Mouse (Mus musculus): Measurements from ENCODE around the gene Syn3. TPM values are rescaled to one million over a fixed set of nuclear protein-coding genes. Genes with fewer than 3 reads are reported as not detected.

Gene Syn3
- total RNA-seq, 1 experiment: 1.5 TPM

DNA sequence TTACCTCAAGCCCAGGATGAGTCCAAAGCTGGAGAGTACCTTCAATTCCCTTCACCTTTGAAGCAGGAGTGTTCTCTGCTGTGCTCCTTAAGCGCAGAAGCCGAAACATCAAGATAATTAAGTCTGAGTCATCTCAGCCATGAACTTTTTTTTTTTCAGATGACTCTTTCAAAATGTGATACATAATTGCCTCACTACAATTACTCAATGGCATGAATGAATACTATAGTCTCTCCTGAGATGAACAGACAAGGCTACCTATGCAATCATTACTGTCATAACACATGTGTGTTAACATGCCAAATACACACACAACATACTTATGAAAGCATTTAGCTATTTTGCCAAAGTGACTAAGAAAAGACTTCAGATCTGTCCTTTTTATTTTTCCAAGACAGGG lies 486.9 kb downstream of the Syn3 start, which contains the start of gene Bpifc:
Gene Bpifc (minus strand): TSS at position 115 of the 400 bp plus-strand sequence.
- Histone ChIP-seq H3K9ac (ENCODE audit: insufficient read depth, low read depth, low read length, poor library complexity, severe bottlenecking) (no peak within 1 kb of the TSS), H3K9me3 (ENCODE audit: control insufficient read depth, insufficient read depth, low read depth, low read length) (no peaks in the 10 kb centered on the region), H3K27ac (ENCODE audit: insufficient read depth, low read depth, low read length, poor library complexity, severe bottlenecking) (no peak within 1 kb of the TSS), H3K36me3 (ENCODE audit: control insufficient read depth, insufficient read depth, low read length, poor library complexity, severe bottlenecking) (no peaks in the 10 kb centered on the region), H3K4me3 (ENCODE audit: insufficient read depth in 1 of 2, low read depth in 1 of 2, low read length in 2 of 2, poor library complexity in 1 of 2, severe bottlenecking in 1 of 2) (no peak within 1 kb of the TSS), H3K4me1 (ENCODE audit: control insufficient read depth in 2 of 2, insufficient read depth in 2 of 2, low read length in 2 of 2, poor library complexity in 1 of 2) (no peaks in the 10 kb centered on the region; a peak in 1 of 4 replicates)
- DNase-seq (ENCODE audit: low read depth, low spot score): no peak
- TF ChIP-seq CHD2 (IDR thresholded peaks at IDR 0.05; ENCODE audit: low read depth, low read length) (no peak), ZNF384 (IDR thresholded peaks at IDR 0.05; ENCODE audit: low read depth, low read length) (no peak), HCFC1 (IDR thresholded peaks at IDR 0.05; ENCODE audit: borderline replicate concordance, insufficient read depth, low read length) (no peak), ZC3H11A (IDR thresholded peaks at IDR 0.05; ENCODE audit: borderline replicate concordance, low read depth, low read length) (no peak), MAFK (IDR thresholded peaks at IDR 0.05; ENCODE audit: insufficient read depth, low read depth, low read length) (no peak)
- in situ Hi-C loops (cut with MboI; ENCODE audit: low sequenced_read_pairs in 2 of 2, unreplicated experiment in 2 of 2): no loop called here

DNA sequence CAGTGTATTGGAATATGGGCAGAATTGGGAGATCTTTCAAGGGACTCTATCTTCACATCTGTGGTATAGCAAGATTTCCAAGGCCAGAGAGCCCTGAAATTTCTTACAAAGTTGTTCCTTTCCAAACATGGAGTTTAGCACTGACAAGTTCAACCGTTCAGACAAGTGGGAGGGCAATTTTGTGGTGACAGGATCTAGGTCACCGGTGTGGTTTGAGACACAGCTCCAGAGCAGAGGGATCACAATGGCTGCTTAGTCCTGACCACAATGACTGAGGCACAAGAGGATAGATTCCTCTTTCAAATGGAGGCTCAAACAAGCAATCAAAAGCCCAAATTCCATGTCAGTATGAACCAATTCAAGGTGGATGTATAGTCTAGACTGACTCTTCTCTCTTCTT lies 487.5 kb downstream of the Syn3 start:
- TF ChIP-seq ZNF384 (IDR thresholded peaks at IDR 0.05; ENCODE audit: low read depth, low read length) (no peak), HCFC1 (IDR thresholded peaks at IDR 0.05; ENCODE audit: borderline replicate concordance, insufficient read depth, low read length) (no peak), CHD2 (IDR thresholded peaks at IDR 0.05; ENCODE audit: low read depth, low read length) (no peak), ZC3H11A (IDR thresholded peaks at IDR 0.05; ENCODE audit: borderline replicate concordance, low read depth, low read length) (no peak), MAFK (IDR thresholded peaks at IDR 0.05; ENCODE audit: insufficient read depth, low read depth, low read length) (no peak)
- no peak for DNase-seq (ENCODE audit: low read depth, low spot score)
- Histone ChIP-seq H3K36me3 (ENCODE audit: control insufficient read depth, insufficient read depth, low read length, poor library complexity, severe bottlenecking) (no peaks in the 10 kb centered on the region), H3K4me1 (ENCODE audit: control insufficient read depth in 2 of 2, insufficient read depth in 2 of 2, low read length in 2 of 2, poor library complexity in 1 of 2) (no peaks in the 10 kb centered on the region), H3K9me3 (ENCODE audit: control insufficient read depth, insufficient read depth, low read depth, low read length) (no peaks in the 10 kb centered on the region), H3K4me3 (ENCODE audit: insufficient read depth in 1 of 2, low read depth in 1 of 2, low read length in 2 of 2, poor library complexity in 1 of 2, severe bottlenecking in 1 of 2) (no peak overlapping the region), H3K9ac (ENCODE audit: insufficient read depth, low read depth, low read length, poor library complexity, severe bottlenecking) (no peak overlapping the region), H3K27ac (ENCODE audit: insufficient read depth, low read depth, low read length, poor library complexity, severe bottlenecking) (no peak overlapping the region)
- in situ Hi-C loops (cut with MboI; ENCODE audit: low sequenced_read_pairs in 2 of 2, unreplicated experiment in 2 of 2): no loop called here

DNA sequence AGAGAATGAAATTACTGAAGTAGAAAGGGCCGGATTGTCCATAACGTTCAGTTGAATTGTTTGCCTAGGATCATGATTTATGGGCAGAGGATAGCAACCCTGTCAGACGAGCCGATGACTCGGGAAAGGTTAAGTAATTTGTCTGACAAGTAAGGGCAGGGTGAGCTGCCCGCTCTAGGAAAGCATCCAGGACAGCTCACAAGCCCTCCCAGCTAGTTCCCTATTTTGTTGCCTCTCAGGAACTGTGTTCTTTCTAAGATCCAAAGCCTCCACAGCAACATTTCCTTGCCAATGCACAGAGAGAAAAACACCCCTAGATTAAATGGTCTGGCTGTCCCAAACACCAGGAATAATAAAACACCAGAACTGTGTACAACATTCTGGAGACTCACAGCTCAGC lies 488.1 kb downstream of the Syn3 start:
- no peak for DNase-seq (ENCODE audit: low read depth, low spot score)
- Histone ChIP-seq H3K36me3 (ENCODE audit: control insufficient read depth, insufficient read depth, low read length, poor library complexity, severe bottlenecking) (no peaks in the 10 kb centered on the region), H3K27ac (ENCODE audit: insufficient read depth, low read depth, low read length, poor library complexity, severe bottlenecking) (no peak overlapping the region), H3K9ac (ENCODE audit: insufficient read depth, low read depth, low read length, poor library complexity, severe bottlenecking) (no peak overlapping the region), H3K4me1 (ENCODE audit: control insufficient read depth in 2 of 2, insufficient read depth in 2 of 2, low read length in 2 of 2, poor library complexity in 1 of 2) (no peaks in the 10 kb centered on the region), H3K9me3 (ENCODE audit: control insufficient read depth, insufficient read depth, low read depth, low read length) (no peaks in the 10 kb centered on the region), H3K4me3 (ENCODE audit: insufficient read depth in 1 of 2, low read depth in 1 of 2, low read length in 2 of 2, poor library complexity in 1 of 2, severe bottlenecking in 1 of 2) (no peak overlapping the region)
- in situ Hi-C loops (cut with MboI; ENCODE audit: low sequenced_read_pairs in 2 of 2, unreplicated experiment in 2 of 2): no loop called here
- TF ChIP-seq HCFC1 (IDR thresholded peaks at IDR 0.05; ENCODE audit: borderline replicate concordance, insufficient read depth, low read length) (no peak), CHD2 (IDR thresholded peaks at IDR 0.05; ENCODE audit: low read depth, low read length) (no peak)

DNA sequence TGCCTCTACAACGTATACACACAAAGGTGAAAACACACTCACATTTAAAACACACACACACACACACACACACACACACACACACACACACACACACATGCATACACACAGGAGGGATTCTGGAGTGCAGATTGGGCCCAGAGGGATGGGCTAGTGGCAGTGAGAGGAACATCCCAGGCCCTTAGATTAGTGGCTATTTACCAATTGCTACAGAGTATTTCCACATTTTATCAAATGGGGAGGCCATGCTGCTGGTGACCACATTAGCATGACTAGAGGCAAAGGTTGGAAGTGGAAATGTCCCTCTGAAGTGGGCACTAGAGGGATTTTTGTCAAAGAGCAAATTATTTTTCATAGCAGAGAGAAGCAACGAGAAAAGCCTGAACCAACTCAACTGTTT lies 489.0 kb downstream of the Syn3 start:
- Histone ChIP-seq H3K36me3 (ENCODE audit: control insufficient read depth, insufficient read depth, low read length, poor library complexity, severe bottlenecking) (no peaks in the 10 kb centered on the region), H3K27ac (ENCODE audit: insufficient read depth, low read depth, low read length, poor library complexity, severe bottlenecking) (no peak overlapping the region), H3K4me1 (ENCODE audit: control insufficient read depth in 2 of 2, insufficient read depth in 2 of 2, low read length in 2 of 2, poor library complexity in 1 of 2) (no peaks in the 10 kb centered on the region), H3K4me3 (ENCODE audit: insufficient read depth in 1 of 2, low read depth in 1 of 2, low read length in 2 of 2, poor library complexity in 1 of 2, severe bottlenecking in 1 of 2) (no peak overlapping the region), H3K9me3 (ENCODE audit: control insufficient read depth, insufficient read depth, low read depth, low read length) (no peaks in the 10 kb centered on the region), H3K9ac (ENCODE audit: insufficient read depth, low read depth, low read length, poor library complexity, severe bottlenecking) (no peak overlapping the region)
- in situ Hi-C loops (cut with MboI; ENCODE audit: low sequenced_read_pairs in 2 of 2, unreplicated experiment in 2 of 2): no loop called here
- DNase-seq (ENCODE audit: low read depth, low spot score): no peak
- TF ChIP-seq MAFK (IDR thresholded peaks at IDR 0.05; ENCODE audit: insufficient read depth, low read depth, low read length) (no peak), ZNF384 (IDR thresholded peaks at IDR 0.05; ENCODE audit: low read depth, low read length) (no peak), HCFC1 (IDR thresholded peaks at IDR 0.05; ENCODE audit: borderline replicate concordance, insufficient read depth, low read length) (no peak), CHD2 (IDR thresholded peaks at IDR 0.05; ENCODE audit: low read depth, low read length) (no peak), ZC3H11A (IDR thresholded peaks at IDR 0.05; ENCODE audit: borderline replicate concordance, low read depth, low read length) (no peak)

DNA sequence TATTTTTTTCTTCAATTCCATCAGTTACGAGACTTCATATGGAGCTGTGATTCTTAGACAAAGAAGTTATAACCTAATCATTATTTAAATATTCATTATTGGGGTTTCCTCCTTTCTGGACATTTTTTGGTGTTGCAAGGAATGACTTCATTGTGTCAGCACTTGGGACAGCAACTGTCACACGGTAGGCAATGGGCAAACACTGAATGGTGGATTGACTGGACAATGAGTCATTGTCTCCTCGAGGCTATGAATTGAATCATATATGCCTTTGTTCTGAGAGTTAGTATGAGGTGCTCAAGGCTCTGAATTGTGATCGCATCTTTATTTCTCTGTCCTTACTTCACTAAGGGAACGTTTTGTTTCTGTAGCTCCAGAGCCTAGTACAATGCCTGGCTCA lies 492.2 kb downstream of the Syn3 start:
- TF ChIP-seq CHD2 (IDR thresholded peaks at IDR 0.05; ENCODE audit: low read depth, low read length) (no peak), ZC3H11A (IDR thresholded peaks at IDR 0.05; ENCODE audit: borderline replicate concordance, low read depth, low read length) (no peak), HCFC1 (IDR thresholded peaks at IDR 0.05; ENCODE audit: borderline replicate concordance, insufficient read depth, low read length) (no peak), ZNF384 (IDR thresholded peaks at IDR 0.05; ENCODE audit: low read depth, low read length) (no peak), MAFK (IDR thresholded peaks at IDR 0.05; ENCODE audit: insufficient read depth, low read depth, low read length) (no peak)
- Histone ChIP-seq H3K27ac (ENCODE audit: insufficient read depth, low read depth, low read length, poor library complexity, severe bottlenecking) (no peak overlapping the region), H3K9me3 (ENCODE audit: control insufficient read depth, insufficient read depth, low read depth, low read length) (no peaks in the 10 kb centered on the region), H3K9ac (ENCODE audit: insufficient read depth, low read depth, low read length, poor library complexity, severe bottlenecking) (no peak overlapping the region), H3K4me1 (ENCODE audit: control insufficient read depth in 2 of 2, insufficient read depth in 2 of 2, low read length in 2 of 2, poor library complexity in 1 of 2) (no peaks in the 10 kb centered on the region), H3K4me3 (ENCODE audit: insufficient read depth in 1 of 2, low read depth in 1 of 2, low read length in 2 of 2, poor library complexity in 1 of 2, severe bottlenecking in 1 of 2) (no peak overlapping the region), H3K36me3 (ENCODE audit: control insufficient read depth, insufficient read depth, low read length, poor library complexity, severe bottlenecking) (no peaks in the 10 kb centered on the region)
- no peak for DNase-seq (ENCODE audit: low read depth, low spot score)
- in situ Hi-C loops (cut with MboI; ENCODE audit: low sequenced_read_pairs in 2 of 2, unreplicated experiment in 2 of 2): no loop called here

Other genes starting within 250 kb of the Syn3 start
- gene Timp3, start 198.5 kb downstream of the Syn3 start, total RNA-seq (2012; rRNA removed): 10.7 and 28.8 TPM in 2 replicates
- 876 and 957 TPM in 2 replicates for gene Hsp90b1, start 206.6 kb upstream of the Syn3 start, total RNA-seq (2012; rRNA removed)
- gene Ttc41, start 206.9 kb upstream of the Syn3 start, total RNA-seq (2012; rRNA removed): 1.1 and 1.6 TPM in 2 replicates